Mouse (Mus musculus): Measurements from ENCODE around the gene Tradd.
"Not testable (repeated sequence)": the region's sequence is repeated elsewhere in the genome, so short reads cannot be mapped to it uniquely, and the experiment has no call there.

Tradd gene

DNA sequence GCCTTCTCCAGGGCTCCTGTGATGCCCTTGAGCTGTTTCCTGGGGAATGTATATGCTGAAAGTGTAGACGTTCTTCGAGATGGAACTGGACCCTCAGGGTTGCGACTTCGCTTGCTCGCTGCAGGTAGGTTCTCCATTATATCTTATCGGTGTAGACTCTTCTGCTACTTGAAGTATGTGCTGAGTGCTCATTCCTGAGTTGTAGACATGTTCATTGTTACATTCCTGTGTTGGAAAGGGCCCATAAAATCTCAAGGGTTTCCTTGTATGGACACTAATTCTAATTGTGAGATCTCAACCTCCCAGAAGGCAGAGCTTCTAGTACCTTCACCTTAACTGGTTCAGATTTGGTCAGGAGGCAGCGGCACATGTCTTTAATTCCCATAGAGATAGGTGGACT is 23.4 kb downstream of the Tradd start:
- DNase-seq (ENCODE audit: low read depth), result no peak

DNA sequence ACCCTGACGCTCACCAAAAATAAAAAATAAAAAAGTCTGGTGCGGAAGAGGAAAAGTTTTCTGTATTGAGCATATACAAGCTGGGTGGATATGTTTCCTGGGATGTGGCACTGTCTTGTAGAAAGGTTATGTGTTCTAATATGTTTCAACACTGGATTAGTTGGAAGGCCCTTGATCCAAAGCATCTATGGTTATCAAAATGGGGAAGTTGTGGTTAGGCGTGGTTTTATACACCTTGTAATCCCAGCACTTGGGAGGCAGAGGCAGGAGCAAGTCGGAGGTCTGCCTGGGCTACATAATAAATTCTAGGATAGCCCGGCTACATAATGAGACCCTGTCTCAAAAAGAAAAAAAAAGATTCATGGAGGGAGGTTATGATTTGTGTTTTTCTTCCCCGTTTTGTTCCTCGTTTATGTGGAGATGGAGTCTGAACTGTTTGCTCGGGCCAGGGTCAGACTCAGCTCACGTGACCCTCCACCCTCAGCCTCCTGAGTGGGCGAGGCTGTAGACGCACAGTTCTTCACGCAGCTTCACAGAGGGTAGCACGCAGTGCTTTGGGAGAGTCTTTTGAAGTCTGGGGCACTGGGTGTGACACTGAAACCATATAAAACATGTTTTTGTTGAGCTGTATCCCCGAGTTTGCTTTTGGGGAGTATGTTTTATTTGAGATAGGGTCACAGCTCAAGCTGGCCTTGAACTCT is 26.8 kb downstream of the Tradd start:
- no peak for DNase-seq (ENCODE audit: low read depth)

DNA sequence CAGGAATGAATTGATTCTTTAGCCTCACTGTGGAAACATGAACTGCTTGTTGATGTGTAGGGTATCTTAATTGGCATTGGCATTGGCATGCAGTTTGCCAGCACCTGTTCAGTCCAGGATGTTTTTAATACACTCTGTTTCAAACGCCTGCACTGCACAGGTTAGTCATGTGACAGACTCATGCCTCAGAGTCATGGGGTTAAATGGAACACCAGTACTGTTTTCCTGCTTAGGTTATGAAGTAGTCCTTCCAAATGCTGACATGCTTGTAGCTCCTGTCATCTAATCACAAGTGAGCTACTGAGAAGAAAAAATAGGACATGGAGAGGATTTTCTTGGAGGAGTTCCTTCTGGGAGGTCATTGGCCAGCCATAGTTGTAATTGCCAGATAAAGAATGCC is 29.2 kb downstream of the Tradd start:
- no peak for DNase-seq (ENCODE audit: low read depth)

- DNase-seq (ENCODE audit: low read depth), result no peak
Measured at GRCm38 (mm10) chr8:105233126-105233935, 31.1 kb downstream of the Tradd start.

GRCm38 (mm10) chr8:105232321-105232693 is 32.1 kb downstream of the Tradd start:
- DNase-seq (ENCODE audit: low read depth), result not testable (repeated sequence)

DNA sequence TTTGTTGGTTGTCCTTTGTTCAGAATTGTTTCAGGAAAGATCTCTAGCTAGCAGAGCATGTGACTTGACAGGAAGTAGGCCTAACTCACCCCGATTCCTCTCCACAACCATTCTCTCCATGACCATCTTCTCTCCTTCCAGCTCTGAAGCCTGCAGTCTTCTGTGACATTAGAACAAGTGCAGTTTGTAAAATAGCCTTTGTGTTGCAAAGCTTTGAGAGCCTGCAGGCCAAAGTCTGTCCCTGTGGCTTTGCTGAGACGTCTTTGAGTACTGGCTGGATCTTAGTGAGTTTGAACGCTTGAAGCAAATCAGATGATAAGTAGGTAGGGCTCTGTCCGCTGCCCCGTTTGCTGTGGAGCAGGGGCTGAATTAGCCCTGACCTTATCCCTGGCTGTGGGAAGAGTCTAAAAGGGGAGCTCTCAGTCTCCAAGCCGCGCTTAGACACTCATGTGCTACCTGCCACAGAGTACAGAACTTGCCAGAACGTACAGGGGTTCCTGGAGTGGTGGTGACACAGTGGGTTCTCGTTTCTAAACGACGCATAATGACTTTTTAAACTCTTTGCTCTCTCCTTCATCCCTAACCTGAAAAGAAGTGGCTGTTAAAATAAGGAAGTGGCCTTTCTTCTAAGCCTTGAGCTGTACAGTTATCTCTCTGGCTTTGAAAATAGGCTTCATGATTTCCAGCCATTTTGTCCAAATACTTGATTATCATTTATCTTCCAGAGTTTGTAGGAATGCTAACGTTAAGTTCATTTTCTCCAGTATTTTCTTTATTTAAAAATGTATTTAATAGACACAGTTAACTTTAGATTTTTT is 32.7 kb downstream of the Tradd start:
- DNase-seq (ENCODE audit: low read depth), result no peak

DNA sequence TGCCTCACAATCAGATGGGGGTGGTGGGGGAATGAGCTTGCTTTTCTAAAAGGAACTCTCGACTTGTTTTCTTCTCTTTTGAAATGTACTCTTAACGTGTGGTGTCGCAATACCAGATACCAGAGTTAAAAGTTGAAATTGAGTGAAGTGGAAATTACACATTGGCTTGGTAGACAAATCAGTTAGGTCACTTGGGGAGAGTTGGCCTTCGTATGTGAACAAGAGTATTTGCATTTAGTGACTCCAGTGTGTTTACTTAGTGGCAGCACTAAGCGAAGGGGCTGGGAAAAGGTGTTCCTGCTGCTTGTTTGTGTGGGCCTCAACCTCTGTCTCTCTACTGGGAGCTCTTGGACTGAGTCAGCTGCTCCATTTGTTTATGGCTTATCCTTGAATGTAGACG is 38.5 kb downstream of the Tradd start:
- DNase-seq (ENCODE audit: low read depth), result peak; percentile 57

- DNase-seq (ENCODE audit: low read depth), result no peak
Measured at GRCm38 (mm10) chr8:105225272-105225593, 39.2 kb downstream of the Tradd start.

DNA sequence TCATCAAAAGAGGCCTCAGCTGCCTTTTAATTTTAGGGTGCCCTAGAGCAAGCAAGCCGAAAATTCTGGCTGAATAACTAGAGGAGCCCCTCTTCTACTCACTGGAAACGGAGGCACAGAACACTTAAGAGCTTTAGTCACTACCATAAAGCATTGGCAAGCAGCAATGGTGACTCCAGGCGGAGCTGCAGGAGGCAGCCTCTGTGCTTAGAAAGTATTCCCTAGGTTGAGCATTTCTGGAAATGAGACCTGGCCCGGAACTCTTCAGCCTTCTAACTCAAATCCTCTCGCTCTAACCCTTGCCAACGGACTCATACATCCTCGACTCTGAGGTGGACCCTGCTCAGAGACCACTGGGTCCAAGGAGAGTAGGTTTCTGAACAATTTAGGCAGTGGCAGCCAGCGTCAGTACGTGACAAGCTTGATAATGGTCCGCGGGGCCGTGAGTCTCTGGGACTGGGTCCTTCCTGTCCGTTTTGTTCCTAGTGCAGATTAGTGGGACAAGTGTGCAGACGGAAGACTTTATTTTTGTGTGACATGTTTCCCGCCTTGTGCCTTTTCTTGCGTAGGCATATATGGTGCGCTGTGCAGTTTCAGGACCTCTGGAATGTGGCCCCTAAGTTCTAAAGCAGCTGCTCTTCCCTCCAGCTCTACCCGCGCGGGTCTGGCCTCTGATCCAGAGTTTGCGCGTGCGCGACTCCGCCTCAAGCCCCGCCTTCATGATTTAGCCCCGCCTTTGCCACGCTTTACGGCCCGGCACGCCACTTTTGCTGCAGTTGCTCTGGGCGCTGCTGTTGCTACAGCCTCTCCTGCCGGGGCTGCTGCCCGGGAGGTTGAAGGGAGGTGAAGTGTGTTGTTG is 39.8 kb downstream of the Tradd start, which contains the start of gene D230025D16Rik:
Gene D230025D16Rik, plus strand, starts transcription at position 733 of the 859 bp plus-strand sequence.
- peak; percentile 98 for DNase-seq (ENCODE audit: low read depth)

- DNase-seq (ENCODE audit: low read depth), result no peak
Measured at GRCm38 (mm10) chr8:105223850-105224249, 40.6 kb downstream of the Tradd start.

- DNase-seq (ENCODE audit: low read depth), result peak; percentile 84
Measured at GRCm38 (mm10) chr8:105217926-105218522, 46.4 kb downstream of the Tradd start.

DNA sequence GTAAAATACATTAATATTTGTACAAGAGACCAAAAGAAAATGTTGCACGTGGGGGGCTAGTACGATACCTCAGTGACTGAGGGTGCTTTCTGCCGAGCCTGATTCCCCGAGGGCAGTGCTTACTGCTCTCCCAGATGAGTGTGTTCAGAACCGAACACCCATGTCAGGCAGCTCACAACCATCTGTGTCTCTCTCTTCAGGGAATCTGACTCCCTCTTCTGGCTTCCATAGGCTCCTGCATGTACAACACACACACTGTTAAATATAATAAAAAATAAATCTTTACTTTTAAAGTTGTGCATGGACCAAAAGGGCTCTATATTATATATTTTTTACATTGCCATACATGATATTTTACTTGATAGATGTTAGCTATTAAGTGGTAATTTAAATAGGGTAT is 50.3 kb downstream of the Tradd start:
- DNase-seq (ENCODE audit: low read depth), result peak; percentile 16

- no peak for DNase-seq (ENCODE audit: low read depth)
Measured at GRCm38 (mm10) chr8:105209153-105210110, 55.0 kb downstream of the Tradd start.

Measured in NIH3T3 (cell line).